Mouse (Mus musculus) kidney, embryonic 15.5 days (tissue): ENCODE measurements around the gene Thap8. TPM values are rescaled to one million over a fixed set of nuclear protein-coding genes. Genes with fewer than 3 reads are reported as not detected.

Experiments
- ATAC-seq: fragments of 200-750 bp; cut with Nextera tagmentation; replicated peaks from 2 replicates; pipeline ENCODE4 v1.8.0; 2017; ENCODE audit warnings: moderate TSS enrichment; ENCODE audit not compliant: low FRiP score
- H3K27ac ChIP-seq: fragments of 300-500 bp; sonication (generic); 2 replicates; pipeline ENCODE4 v1.5.1; 2015; ENCODE audit warnings: mild to moderate bottlenecking, inconsistent platforms
- H3K27me3 ChIP-seq: fragments of 300-500 bp; sonication (generic); 2 replicates; pipeline ENCODE4 v1.6.1; 2015; ENCODE audit warnings: inconsistent platforms
- H3K36me3 ChIP-seq: fragments of 300-500 bp; sonication (generic); 2 replicates; pipeline ENCODE4 v1.6.1; 2015; ENCODE audit warnings: inconsistent platforms
- H3K4me1 ChIP-seq: fragments of 300-500 bp; sonication (generic); 2 replicates; pipeline ENCODE4 v1.6.1; 2015; ENCODE audit warnings: inconsistent platforms
- H3K4me2 ChIP-seq: fragments of 300-500 bp; sonication (generic); 2 replicates; pipeline ENCODE4 v1.6.1; 2015; ENCODE audit warnings: moderate library complexity, mild to moderate bottlenecking, inconsistent platforms
- H3K4me3 ChIP-seq: fragments of 300-500 bp; sonication (generic); replicated peaks from 2 replicates; pipeline ENCODE4 v1.5.1; 2015; ENCODE audit warnings: mild to moderate bottlenecking, inconsistent platforms
- H3K9ac ChIP-seq: fragments of 300-500 bp; sonication (generic); 2 replicates; pipeline ENCODE4 v1.6.1; 2015; ENCODE audit warnings: mild to moderate bottlenecking, inconsistent platforms
- H3K9me3 ChIP-seq: fragments of 300-500 bp; sonication (generic); replicated peaks from 2 replicates; pipeline ENCODE4 v1.6.1; 2016; ENCODE audit warnings: inconsistent platforms
- WGBS: fragments of 180-500 bp; shearing (Covaris S2); methylation state at CpG from one replicate; pipeline ENCODE4 v1.1.7; 2015; ENCODE audit warnings: mixed read lengths; 5-methylcytosine and 5-hydroxymethylcytosine counted together
- polyA plus RNA-seq: library from polyadenylated mRNA; unstranded; fragments of >200 nt; fragmentation: Nextera tagmentation; extraction: Ambion mirVana; gene quantifications from 2 replicates; pipeline ENCODE4 v1.2.1, GENCODE M21; 2015

Thap8 gene
- polyA plus RNA-seq, 1 experiment from 2014 or later: 0.61 TPM

DNA sequence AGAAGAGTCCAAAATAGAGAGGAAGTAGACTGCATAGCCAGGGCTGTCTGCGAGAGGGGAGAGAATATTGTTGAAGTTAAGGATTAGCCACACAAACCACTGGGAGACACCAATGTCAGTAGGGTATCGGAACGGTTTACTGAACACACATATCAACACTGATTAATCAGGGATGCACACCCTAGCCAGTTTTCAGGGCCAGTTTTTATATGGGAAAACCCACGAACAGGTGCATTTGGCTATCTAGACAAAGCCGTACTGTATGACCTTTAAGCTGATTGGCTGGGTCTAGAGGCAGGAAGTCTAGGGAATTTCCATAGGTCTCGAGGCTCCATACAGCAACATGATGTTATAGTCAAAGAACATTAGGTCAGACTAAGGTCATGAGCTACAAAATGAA, 43.0 kb downstream of the Thap8 start:
- 36% methylated on average over 6 of the region's 6 CpGs for WGBS
- peak; percentile 0; the same call in 1 of the 2 replicates for ATAC-seq
- H3K9me3 ChIP-seq: no peaks in the 10 kb centered on the region; the same call in 1 of the 2 replicates
- H3K9ac ChIP-seq: peak overlapping the region; percentile 42
- H3K27ac ChIP-seq: peak overlapping the region; percentile 90
- H3K4me2 ChIP-seq: peak overlapping the region; percentile 93
- peaks cover 32% of the 10 kb centered on the region for H3K4me1 ChIP-seq
- H3K27me3 ChIP-seq: no peaks in the 10 kb centered on the region
- peak overlapping the region; percentile 90 for H3K4me3 ChIP-seq
- H3K36me3 ChIP-seq: 0 out of 2 replicates have a peak, but pooled peaks cover 8% of the 10 kb centered on the region

DNA sequence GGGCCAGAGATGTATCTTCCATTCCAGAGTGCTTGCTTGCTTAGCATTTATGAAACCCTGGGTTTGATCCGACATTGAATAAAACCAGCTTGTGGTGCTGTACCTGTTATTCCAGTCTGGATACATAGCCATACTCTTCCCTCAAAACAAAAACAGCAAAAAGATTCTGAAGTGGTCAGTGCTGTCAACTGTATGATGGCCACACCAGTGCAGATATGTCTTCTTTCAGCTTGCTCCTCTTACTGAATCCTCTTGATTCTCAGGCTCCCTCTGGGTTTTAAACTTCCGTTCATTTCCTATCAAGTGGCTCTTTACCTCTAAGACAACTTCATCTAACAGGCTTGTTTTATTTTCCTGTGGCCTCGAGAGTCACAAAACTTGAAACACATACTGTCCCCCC, 43.9 kb downstream of the Thap8 start, which contains the start of gene Sdhaf1:
TSS of gene Sdhaf1 (minus strand) at position 101 of the 400 bp plus-strand sequence.
- WGBS: 78% methylated on average over 3 of the region's 3 CpGs
- peak within 1 kb of the TSS; percentile 90 for H3K27ac ChIP-seq
- peak within 1 kb of the TSS; percentile 93 for H3K4me2 ChIP-seq
- peak within 1 kb of the TSS; percentile 90 for H3K4me3 ChIP-seq
- peak within 1 kb of the TSS; percentile 42 for H3K9ac ChIP-seq
- H3K4me1 ChIP-seq: peaks cover 25% of the 10 kb centered on the region
- ATAC-seq: no peak
- H3K27me3 ChIP-seq: no peaks in the 10 kb centered on the region
- H3K36me3 ChIP-seq: 0 out of 2 replicates have a peak, but pooled peaks cover 4% of the 10 kb centered on the region
- no peaks in the 10 kb centered on the region; the same call in 1 of the 2 replicates for H3K9me3 ChIP-seq

- Histone ChIP-seq H3K36me3 (no peaks in the 10 kb centered on the region), H3K4me3 (no peak overlapping the region), H3K4me2 (no peak overlapping the region), H3K9me3 (no peaks in the 10 kb centered on the region; the same call in 1 of the 2 replicates), H3K9ac (no peak overlapping the region), H3K27me3 (no peaks in the 10 kb centered on the region), H3K4me1 (peaks cover 25% of the 10 kb centered on the region), H3K27ac (no peak overlapping the region)
- WGBS: 83% methylated on average over 5 of the region's 5 CpGs
- ATAC-seq: no peak
These were observed 44.5 kb downstream of the Thap8 start for GRCm38 (mm10) chr7:30324300-30324944.

DNA sequence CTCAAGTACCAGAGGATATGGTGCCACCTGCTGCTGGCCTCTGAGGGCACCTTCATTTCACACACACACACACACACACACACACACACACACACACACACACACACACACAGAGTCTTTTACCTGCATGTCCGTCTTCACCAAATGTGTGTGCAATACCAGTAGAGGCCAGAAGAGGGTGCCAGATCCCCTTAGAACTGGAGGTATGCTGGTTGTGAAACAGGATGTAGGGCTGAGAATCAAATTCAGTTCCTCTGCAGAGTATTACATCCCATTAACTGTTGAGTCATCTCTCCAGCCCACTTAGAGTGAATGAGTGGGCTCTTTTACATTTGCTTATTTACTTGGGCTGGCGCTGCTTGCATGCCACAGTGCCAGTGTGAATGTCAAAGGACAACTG, 45.5 kb downstream of the Thap8 start:
- Histone ChIP-seq H3K9me3 (no peaks in the 10 kb centered on the region; the same call in 1 of the 2 replicates), H3K4me1 (peaks cover 25% of the 10 kb centered on the region), H3K27me3 (no peaks in the 10 kb centered on the region), H3K9ac (no peak overlapping the region), H3K4me2 (no peak overlapping the region), H3K36me3 (no peaks in the 10 kb centered on the region), H3K4me3 (no peak overlapping the region), H3K27ac (no peak overlapping the region)
- 52% methylated on average over 2 of the region's 2 CpGs for WGBS
- no peak for ATAC-seq

DNA sequence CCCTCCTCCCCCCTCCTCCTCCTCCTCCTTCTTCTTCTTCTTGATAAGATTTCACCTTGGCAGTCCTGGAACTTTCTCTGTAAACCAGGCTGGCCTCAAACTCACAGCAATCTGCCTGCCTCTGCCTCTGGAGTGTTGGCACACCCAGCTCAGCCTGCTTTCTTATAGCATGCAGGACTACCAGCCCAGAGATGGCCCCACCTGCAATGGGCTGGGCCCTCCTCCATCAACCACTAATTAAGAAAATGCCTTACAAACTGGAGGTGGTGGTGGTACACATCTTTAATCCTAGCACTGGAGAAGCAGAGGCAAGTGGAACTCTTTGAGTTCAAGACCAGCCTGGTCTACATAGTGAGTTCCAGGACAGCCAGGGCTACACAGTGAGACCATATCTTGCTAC, 46.5 kb downstream of the Thap8 start:
- Histone ChIP-seq H3K4me2 (no peak overlapping the region), H3K27me3 (no peaks in the 10 kb centered on the region), H3K9ac (no peak overlapping the region), H3K4me3 (no peak overlapping the region), H3K4me1 (peaks cover 16% of the 10 kb centered on the region), H3K9me3 (no peaks in the 10 kb centered on the region; the same call in 1 of the 2 replicates), H3K27ac (no peak overlapping the region), H3K36me3 (no peaks in the 10 kb centered on the region)
- no peak for ATAC-seq

- H3K4me3 ChIP-seq: no peak overlapping the region
- WGBS: 29% methylated on average over 15 of the region's 15 CpGs
- no peaks in the 10 kb centered on the region; the same call in 1 of the 2 replicates for H3K9me3 ChIP-seq
- H3K4me2 ChIP-seq: peak overlapping the region; percentile 29
- H3K27me3 ChIP-seq: no peaks in the 10 kb centered on the region
- H3K4me1 ChIP-seq: peaks cover 18% of the 10 kb centered on the region
- no peak overlapping the region for H3K9ac ChIP-seq
- peak overlapping the region; percentile 28; the same call in 1 of the 2 replicates for H3K27ac ChIP-seq
- ATAC-seq: peak; percentile 65
- no peaks in the 10 kb centered on the region for H3K36me3 ChIP-seq
These were observed 47.2 kb downstream of the Thap8 start for GRCm38 (mm10) chr7:30327140-30327539.

GRCm38 (mm10) chr7:30328379-30328778, 48.5 kb downstream of the Thap8 start:
- no peaks in the 10 kb centered on the region; the same call in 1 of the 2 replicates for H3K9me3 ChIP-seq
- WGBS: 31% methylated on average over 10 of the region's 10 CpGs
- H3K27me3 ChIP-seq: peaks cover 5% of the 10 kb centered on the region
- ATAC-seq: no peak
- H3K36me3 ChIP-seq: no peaks in the 10 kb centered on the region
- H3K27ac ChIP-seq: no peak overlapping the region
- H3K4me3 ChIP-seq: no peak overlapping the region
- no peak overlapping the region for H3K9ac ChIP-seq
- H3K4me1 ChIP-seq: peaks cover 13% of the 10 kb centered on the region
- H3K4me2 ChIP-seq: no peak overlapping the region

- Histone ChIP-seq H3K9ac (no peak overlapping the region), H3K4me1 (peaks cover 22% of the 10 kb centered on the region), H3K27me3 (peaks cover 35% of the 10 kb centered on the region), H3K9me3 (no peaks in the 10 kb centered on the region), H3K4me3 (no peak overlapping the region), H3K36me3 (no peaks in the 10 kb centered on the region), H3K4me2 (peak overlapping the region; percentile 34), H3K27ac (no peak overlapping the region)
- WGBS: 8% methylated on average over 13 of the region's 13 CpGs
- ATAC-seq: no peak; the same call in 1 of the 2 replicates
These were observed 52.0 kb downstream of the Thap8 start for GRCm38 (mm10) chr7:30331887-30332286.

DNA sequence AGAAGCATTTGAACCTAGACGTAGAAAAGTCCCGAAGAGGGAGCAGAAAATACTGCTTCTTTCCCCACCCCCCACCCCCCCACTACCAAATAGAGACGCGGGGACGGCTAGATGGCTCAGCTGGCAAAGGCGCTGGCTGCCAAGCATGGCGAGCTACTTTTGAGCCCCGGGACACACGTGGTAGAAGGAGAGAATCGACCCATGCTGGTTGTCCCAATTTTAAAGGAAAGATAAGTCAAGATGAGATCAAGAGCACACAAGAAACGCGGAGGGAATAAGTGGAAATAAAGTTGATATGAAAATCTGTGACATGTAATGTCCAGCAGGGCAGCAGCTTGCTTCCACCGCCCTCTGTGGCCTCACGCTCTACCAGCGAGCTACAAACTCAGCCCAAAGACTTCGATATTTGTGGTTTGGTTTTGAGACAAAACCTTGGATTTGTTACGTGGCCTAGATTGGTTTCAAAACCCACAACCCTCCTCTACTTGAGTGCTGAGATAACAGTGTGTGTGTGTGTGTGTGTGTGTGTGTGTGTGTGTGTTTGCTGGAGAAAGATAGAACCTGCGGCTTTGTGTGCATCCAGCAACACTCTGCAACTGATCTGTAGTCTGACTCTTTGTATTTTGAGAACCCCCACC, 52.8 kb downstream of the Thap8 start:
- H3K36me3 ChIP-seq: no peaks in the 10 kb centered on the region
- WGBS: 69% methylated on average over 18 of the region's 18 CpGs
- H3K9ac ChIP-seq: no peak overlapping the region
- ATAC-seq: no peak
- peaks cover 15% of the 10 kb centered on the region for H3K4me1 ChIP-seq
- no peak overlapping the region for H3K27ac ChIP-seq
- H3K9me3 ChIP-seq: no peaks in the 10 kb centered on the region
- H3K4me3 ChIP-seq: no peak overlapping the region
- H3K4me2 ChIP-seq: no peak overlapping the region
- H3K27me3 ChIP-seq: peaks cover 35% of the 10 kb centered on the region

GRCm38 (mm10) chr7:30333436-30333835, 53.5 kb downstream of the Thap8 start:
- no peak overlapping the region for H3K27ac ChIP-seq
- WGBS: 35% methylated on average over 4 of the region's 4 CpGs

DNA sequence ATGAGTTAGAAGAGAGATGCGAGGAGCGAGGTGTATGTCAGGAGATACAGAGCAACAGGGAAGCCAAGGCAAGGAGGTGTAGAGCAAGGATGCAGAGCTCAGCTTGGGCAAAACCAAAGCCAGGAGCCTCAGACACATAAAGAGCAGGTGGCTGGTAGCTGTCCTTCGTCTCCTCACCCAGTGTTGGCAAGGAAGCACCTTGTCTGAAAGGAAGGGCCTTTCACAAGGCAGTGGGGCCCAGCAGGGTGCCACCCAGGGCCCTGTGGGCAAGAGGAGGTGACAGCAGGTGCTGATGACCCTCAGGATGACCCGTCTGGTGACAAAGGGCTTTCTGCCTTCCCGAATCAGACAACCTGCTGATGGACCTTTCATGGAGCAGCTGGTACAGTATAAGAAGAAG, 54.7 kb downstream of the Thap8 start:
- H3K4me3 ChIP-seq: no peak overlapping the region
- peaks cover 38% of the 10 kb centered on the region for H3K27me3 ChIP-seq
- no peak overlapping the region for H3K27ac ChIP-seq
- ATAC-seq: no peak
- WGBS: 61% methylated on average over 5 of the region's 5 CpGs
- no peaks in the 10 kb centered on the region for H3K9me3 ChIP-seq
- no peak overlapping the region for H3K4me2 ChIP-seq
- H3K36me3 ChIP-seq: no peaks in the 10 kb centered on the region
- no peak overlapping the region for H3K9ac ChIP-seq
- peaks cover 15% of the 10 kb centered on the region for H3K4me1 ChIP-seq

More at GRCm38 (mm10) chr7:30333436-30333835, 53.5 kb downstream of the Thap8 start:
- Histone ChIP-seq H3K36me3 (no peaks in the 10 kb centered on the region), H3K27me3 (peaks cover 35% of the 10 kb centered on the region), H3K9ac (no peak overlapping the region), H3K4me3 (no peak overlapping the region), H3K9me3 (no peaks in the 10 kb centered on the region), H3K4me1 (peaks cover 15% of the 10 kb centered on the region), H3K4me2 (no peak overlapping the region)
- peak; percentile 37; the same call in 1 of the 2 replicates for ATAC-seq

DNA sequence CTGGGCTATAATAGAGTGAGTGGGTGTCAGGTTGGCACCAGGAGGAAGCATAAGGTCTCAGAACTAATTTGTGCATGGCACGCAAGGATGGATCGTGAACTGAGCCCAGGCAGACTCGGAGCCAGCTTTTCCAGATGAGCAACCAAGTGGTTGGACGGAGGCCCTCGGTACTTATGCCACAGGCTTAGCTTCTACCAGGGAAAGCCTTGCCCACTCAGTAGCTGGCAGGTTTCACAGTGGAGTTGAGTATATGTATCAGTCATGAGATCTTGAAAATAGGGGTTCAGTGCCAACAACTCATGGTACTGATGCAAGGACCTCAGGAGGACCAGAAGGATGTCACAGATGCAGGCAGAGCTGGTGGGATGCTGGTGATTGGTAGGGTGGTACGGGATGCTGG, 55.8 kb downstream of the Thap8 start:
- H3K4me3 ChIP-seq: no peak overlapping the region
- H3K4me1 ChIP-seq: peaks cover 15% of the 10 kb centered on the region
- WGBS: 67% methylated on average over 6 of the region's 6 CpGs
- no peaks in the 10 kb centered on the region for H3K9me3 ChIP-seq
- no peak for ATAC-seq
- no peak overlapping the region for H3K27ac ChIP-seq
- no peak overlapping the region for H3K9ac ChIP-seq
- peaks cover 40% of the 10 kb centered on the region for H3K27me3 ChIP-seq
- no peak overlapping the region for H3K4me2 ChIP-seq
- no peaks in the 10 kb centered on the region for H3K36me3 ChIP-seq
